Mouse (Mus musculus) embryo, embryonic 11 days (tissue): Measurements from ENCODE around the gene Sdc1.

ENCODE experiments used
- DNase-seq: peaks from one replicate; pipeline ENCODE4 v3.0.0-alpha.2; 2015

The Sdc1 gene

DNA sequence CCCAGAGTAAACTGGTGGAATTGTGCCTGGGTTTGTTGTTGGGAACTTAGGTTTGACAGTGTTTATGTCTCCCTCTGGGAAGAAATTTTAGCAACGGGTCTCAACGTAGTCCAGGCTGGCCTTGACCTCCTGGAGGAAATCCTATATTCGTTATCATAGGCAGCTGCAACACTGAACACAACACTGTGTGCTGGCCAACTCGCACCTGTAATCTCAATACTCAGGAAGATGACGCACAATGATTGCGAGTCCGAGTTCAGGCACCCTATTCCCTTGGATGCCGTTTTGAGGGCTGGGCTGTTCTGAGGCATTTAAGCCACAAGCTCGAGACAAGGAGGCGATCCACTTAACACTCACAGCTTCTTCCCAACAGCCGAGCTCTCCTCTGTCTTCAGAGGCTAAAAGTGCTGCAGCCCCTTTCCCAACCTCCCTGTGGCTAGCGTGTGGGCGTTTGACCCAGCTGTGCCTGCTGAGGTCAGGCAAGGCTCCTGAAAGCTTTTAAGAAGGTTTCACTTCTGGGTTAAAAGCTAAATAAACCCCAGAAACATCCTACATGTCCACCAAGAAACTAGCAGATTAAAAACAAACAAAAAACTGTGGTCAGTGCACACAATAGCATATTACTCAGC, 58.0 kb downstream of the Sdc1 start:
- no peak for DNase-seq

DNA sequence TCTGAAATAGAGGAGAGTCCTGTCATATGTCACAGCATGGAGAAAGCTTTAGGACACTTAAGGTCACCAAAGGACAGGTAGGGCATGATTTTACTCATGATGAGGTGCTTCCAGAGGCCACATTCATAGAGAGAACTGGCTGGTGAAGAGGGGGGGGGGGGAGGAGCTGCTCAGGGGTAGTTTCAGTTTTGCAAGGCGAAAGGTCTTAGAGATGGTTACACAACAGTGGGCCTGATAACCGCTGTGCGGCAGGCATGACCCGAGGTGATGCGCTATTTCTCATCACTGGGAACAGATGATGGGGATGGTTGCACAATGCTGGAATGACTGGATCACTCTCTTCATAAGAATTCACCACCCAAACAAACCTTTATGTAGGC, 58.5 kb downstream of the Sdc1 start:
- no peak for DNase-seq

DNA sequence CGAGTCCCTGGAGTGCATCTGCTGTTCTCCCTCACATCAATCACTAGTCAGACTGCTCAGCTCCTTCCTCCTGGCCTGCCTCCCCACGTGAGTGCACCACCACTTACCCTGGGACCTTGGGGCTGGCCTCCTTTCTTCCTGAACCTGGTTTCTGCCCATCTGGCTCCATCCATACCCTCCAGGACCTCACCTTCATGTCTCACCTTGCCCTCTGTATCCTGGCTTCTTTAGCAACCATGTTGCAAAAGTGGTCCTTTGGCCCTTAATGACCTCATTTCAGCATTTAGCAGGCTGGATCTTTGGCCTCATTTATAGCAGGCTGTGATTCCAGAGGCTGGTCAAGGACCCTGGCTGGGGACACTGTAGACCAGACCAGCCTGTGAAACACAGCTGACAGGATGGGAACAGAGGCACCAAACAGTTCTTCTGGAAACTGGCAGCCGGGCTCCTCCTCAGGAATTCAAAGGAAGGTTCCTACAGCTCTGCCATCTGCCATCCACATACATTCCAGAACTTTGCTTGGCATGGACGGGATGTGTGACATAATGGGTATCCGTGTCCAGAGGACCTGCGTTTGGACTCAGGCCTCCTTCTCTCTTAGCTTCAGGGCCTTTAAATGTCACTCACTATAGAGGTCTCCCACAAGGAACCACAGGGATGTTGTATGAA, 60.0 kb downstream of the Sdc1 start:
- no peak for DNase-seq

DNA sequence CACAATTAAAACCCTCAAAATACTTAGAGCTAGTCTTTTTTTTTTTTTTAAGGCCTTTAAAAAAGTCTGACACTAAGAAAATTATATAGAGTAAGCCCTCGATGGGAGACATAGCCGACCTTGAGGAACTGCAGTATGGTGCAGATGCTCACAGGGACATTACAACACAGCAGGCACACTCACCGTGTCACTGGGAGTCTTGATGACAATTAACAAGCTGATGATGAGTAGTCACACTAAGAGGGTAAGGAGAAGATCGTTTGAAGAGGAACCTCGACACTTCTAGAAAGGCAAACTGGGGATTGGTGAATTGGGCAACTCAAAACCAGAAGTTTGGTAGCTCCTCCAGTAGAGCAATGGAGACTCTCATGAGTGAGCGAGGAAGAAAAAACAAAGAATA, 60.6 kb downstream of the Sdc1 start:
- DNase-seq, result no peak

DNA sequence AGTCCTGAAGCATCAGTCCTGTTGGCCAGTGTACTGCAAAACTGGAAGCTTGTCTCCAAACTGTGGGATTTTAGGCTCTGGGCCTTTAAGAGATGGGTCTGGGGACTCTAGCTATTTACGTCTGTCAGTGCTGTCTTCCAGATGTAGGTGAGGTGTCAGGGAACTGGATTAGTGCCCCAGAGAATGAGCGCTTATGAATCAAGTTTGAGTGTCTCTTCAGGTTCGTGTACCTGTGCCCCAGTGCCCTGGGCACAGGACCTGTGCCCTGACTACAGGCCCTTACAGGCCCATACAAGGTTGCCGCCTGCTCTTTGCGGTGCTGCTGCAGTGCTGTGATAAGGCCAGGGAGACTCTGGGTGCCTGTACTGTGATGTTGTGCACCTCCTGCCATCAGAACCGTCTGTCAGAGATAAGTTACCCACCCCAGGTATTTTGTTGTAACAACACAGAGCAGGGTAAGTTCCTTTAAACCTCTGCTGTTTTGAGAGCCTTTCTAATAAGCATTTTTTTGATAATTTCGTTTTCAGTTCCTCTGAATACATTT, 69.7 kb downstream of the Sdc1 start:
- DNase-seq, result no peak

DNA sequence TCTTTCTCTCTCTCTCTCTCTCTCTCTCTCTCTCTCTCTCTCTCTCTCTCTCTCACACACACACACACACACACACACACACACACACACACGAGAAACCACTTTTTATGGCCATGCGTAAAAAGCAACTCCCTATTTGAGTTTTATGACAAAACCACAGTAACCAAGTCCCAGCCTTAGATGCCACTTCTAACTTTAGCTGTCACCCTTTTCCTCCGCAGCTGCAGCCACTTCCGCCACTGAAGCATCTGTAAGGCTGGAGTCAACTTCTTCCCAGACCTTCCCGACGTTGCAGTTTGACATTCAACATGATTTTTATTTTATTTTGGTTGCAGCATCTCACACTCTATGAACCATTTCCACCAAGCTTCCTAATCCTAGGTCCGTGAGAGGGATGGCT, 71.6 kb downstream of the Sdc1 start:
- no peak for DNase-seq
